Mouse (Mus musculus) erythroblast, embryonic 14.5 days (primary cell): Measurements from ENCODE around the gene Olfr64. TPM values are rescaled to one million over a fixed set of nuclear protein-coding genes. Genes with fewer than 3 reads are reported as not detected.
A peak's percentile ranks its signal among the peaks of the same experiment; 100 is the strongest.

Source experiments
- H3K27me3 ChIP-seq: 2 replicates; pipeline ENCODE4 v1.6.1; 2012; ENCODE audit warnings: inconsistent platforms; ENCODE audit not compliant: control insufficient read depth
- H3K36me3 ChIP-seq: 2 replicates; pipeline ENCODE4 v1.6.1; 2012; ENCODE audit warnings: mild to moderate bottlenecking, inconsistent platforms; ENCODE audit not compliant: control insufficient read depth
- H3K4me1 ChIP-seq: 2 replicates; pipeline ENCODE4 v1.6.1; 2012; ENCODE audit warnings: inconsistent platforms; ENCODE audit not compliant: control insufficient read depth
- H3K4me3 ChIP-seq: replicated peaks from 2 replicates; pipeline ENCODE3; 2012; ENCODE audit warnings: moderate library complexity, mild to moderate bottlenecking, inconsistent platforms
- H3K9me3 ChIP-seq: 2 replicates; pipeline ENCODE4 v1.6.1; 2012; ENCODE audit warnings: low read length, inconsistent platforms, mixed read lengths; ENCODE audit not compliant: control insufficient read depth
- GATA1 ChIP-seq: IDR thresholded peaks from 2 replicates; pipeline ENCODE4 v1.6.1; 2012; ENCODE audit warnings: low read length, inconsistent platforms, mixed read lengths
- TAL1 ChIP-seq: IDR thresholded peaks from 3 replicates; pipeline ENCODE4 v1.6.1; 2012; ENCODE audit warnings: low read length, inconsistent platforms, mixed read lengths
- polyA plus RNA-seq: library from polyadenylated mRNA; stranded (reverse); fragments of >175 nt; gene quantifications from 2 replicates; pipeline ENCODE4 v1.2.3, GENCODE M21; 2012

Olfr64 gene
- polyA plus RNA-seq, 1 experiment = not detected

- no peaks in the 10 kb centered on the region for H3K9me3 ChIP-seq
- H3K4me3 ChIP-seq = no peak overlapping the region
- no peaks in the 10 kb centered on the region for H3K27me3 ChIP-seq
- no peaks in the 10 kb centered on the region; the same call in 1 of the 2 replicates for H3K36me3 ChIP-seq
- peaks cover 96% of the 10 kb centered on the region for H3K4me1 ChIP-seq
- TF ChIP-seq TAL1 = no peak
Observed at GRCm38 (mm10) chr7:103874451-103874850, 19.8 kb downstream of the Olfr64 start.

- Histone ChIP-seq H3K27me3 (no peaks in the 10 kb centered on the region), H3K9me3 (no peaks in the 10 kb centered on the region), H3K36me3 (peaks cover 4% of the 10 kb centered on the region; the same call in 1 of the 2 replicates), H3K4me3 (peak overlapping the region; percentile 39), H3K4me1 (peaks cover 96% of the 10 kb centered on the region)
- no peak for TF ChIP-seq TAL1
- TF ChIP-seq GATA1 = no peak
Observed at GRCm38 (mm10) chr7:103873064-103873463, 21.2 kb downstream of the Olfr64 start.

- H3K27me3 ChIP-seq = no peaks in the 10 kb centered on the region
- TF ChIP-seq GATA1 = peak; percentile 88
- TF ChIP-seq TAL1 = peak; percentile 91
- peaks cover 94% of the 10 kb centered on the region for H3K4me1 ChIP-seq
- H3K36me3 ChIP-seq = peaks cover 7% of the 10 kb centered on the region
- H3K9me3 ChIP-seq = no peaks in the 10 kb centered on the region
- peak overlapping the region; percentile 53 for H3K4me3 ChIP-seq
Observed at GRCm38 (mm10) chr7:103870667-103871066, 23.6 kb downstream of the Olfr64 start.

GRCm38 (mm10) chr7:103865716-103866115, 28.6 kb downstream of the Olfr64 start:
- Histone ChIP-seq H3K4me1 (peaks cover 97% of the 10 kb centered on the region), H3K4me3 (peak overlapping the region; percentile 45), H3K27me3 (no peaks in the 10 kb centered on the region), H3K36me3 (peaks cover 13% of the 10 kb centered on the region), H3K9me3 (no peaks in the 10 kb centered on the region)
- TF ChIP-seq TAL1 (peak; percentile 90), GATA1 (peak; percentile 94)

- TF ChIP-seq TAL1 (no peak), GATA1 (no peak)
- H3K4me1 ChIP-seq = peaks cover 87% of the 10 kb centered on the region
Observed at GRCm38 (mm10) chr7:103861531-103861930, 32.8 kb downstream of the Olfr64 start.

GRCm38 (mm10) chr7:103860855-103861254, 33.4 kb downstream of the Olfr64 start:
- Histone ChIP-seq H3K27me3 (no peaks in the 10 kb centered on the region), H3K4me3 (peak overlapping the region; percentile 47), H3K36me3 (peaks cover 6% of the 10 kb centered on the region), H3K9me3 (no peaks in the 10 kb centered on the region), H3K4me1 (peaks cover 87% of the 10 kb centered on the region)
- TF ChIP-seq TAL1 = peak; percentile 87
- TF ChIP-seq GATA1 = peak; percentile 63

More at GRCm38 (mm10) chr7:103861531-103861930, 32.8 kb downstream of the Olfr64 start:
- Histone ChIP-seq H3K4me3 (peak overlapping the region; percentile 47), H3K27me3 (no peaks in the 10 kb centered on the region), H3K36me3 (peaks cover 6% of the 10 kb centered on the region), H3K9me3 (no peaks in the 10 kb centered on the region)

GRCm38 (mm10) chr7:103859076-103859475, 35.2 kb downstream of the Olfr64 start:
- Histone ChIP-seq H3K27me3 (no peaks in the 10 kb centered on the region), H3K4me3 (peak overlapping the region; percentile 54), H3K36me3 (peaks cover 3% of the 10 kb centered on the region), H3K4me1 (peaks cover 87% of the 10 kb centered on the region), H3K9me3 (no peaks in the 10 kb centered on the region)
- TF ChIP-seq GATA1 (peak; percentile 90), TAL1 (peak; percentile 82)

- Histone ChIP-seq H3K9me3 (no peaks in the 10 kb centered on the region), H3K36me3 (no peaks in the 10 kb centered on the region; the same call in 1 of the 2 replicates), H3K27me3 (no peaks in the 10 kb centered on the region), H3K4me3 (no peak overlapping the region), H3K4me1 (peaks cover 77% of the 10 kb centered on the region)
- TF ChIP-seq TAL1 (no peak), GATA1 (no peak)
Observed at GRCm38 (mm10) chr7:103854669-103855068, 39.6 kb downstream of the Olfr64 start.

- no peaks in the 10 kb centered on the region for H3K27me3 ChIP-seq
- H3K4me1 ChIP-seq = peaks cover 73% of the 10 kb centered on the region
- TF ChIP-seq TAL1 = no peak
- no peak for TF ChIP-seq GATA1
- H3K36me3 ChIP-seq = no peaks in the 10 kb centered on the region; the same call in 1 of the 2 replicates
- H3K9me3 ChIP-seq = no peaks in the 10 kb centered on the region
- H3K4me3 ChIP-seq = no peak within 1 kb of the TSS
Observed at GRCm38 (mm10) chr7:103853090-103853489, 41.2 kb downstream of the Olfr64 start, which contains the start of gene Hbb-y. Hbb-y (minus strand) TSS chr7:103853216.
